Mouse (Mus musculus) gonadal fat pad, adult 2 months (tissue): Measurements from ENCODE around the gene Kif1a. TPM values are rescaled to one million over a fixed set of nuclear protein-coding genes. Genes with fewer than 3 reads are reported as not detected.
"Not testable (repeated sequence)": the region's sequence is repeated elsewhere in the genome, so short reads cannot be mapped to it uniquely, and the experiment has no call there.

Experiments
- DNase-seq: peaks from one replicate; pipeline ENCODE4 v3.0.0-alpha.2; 2012; ENCODE audit warnings: low read depth
- polyA plus RNA-seq: library from polyadenylated mRNA; depleted of rRNA; stranded (reverse); fragments of >200 nt; gene quantifications from 2 replicates; pipeline ENCODE4 v1.2.3, GENCODE M21; 2012; rRNA removed

Gene Kif1a
- polyA plus RNA-seq, 1 experiment = 1.6 TPM

- DNase-seq = no peak
These were observed 129.6 kb downstream of the Kif1a start for GRCm38 (mm10) chr1:92971879-92972795.

GRCm38 (mm10) chr1:92970791-92971190, 131.0 kb downstream of the Kif1a start:
- DNase-seq = not testable (repeated sequence)

Other genes with a start within 250 kb of the Kif1a start
- 1.2 and 1.6 TPM in 2 replicates for gene Ankmy1, start 199.0 kb downstream of the Kif1a start, polyA plus RNA-seq
- 53.3 and 72.9 TPM in 2 replicates for gene Dusp28, start 195.0 kb downstream of the Kif1a start, polyA plus RNA-seq
- gene Rnpepl1, start 191.2 kb downstream of the Kif1a start, polyA plus RNA-seq = 109 and 146 TPM in 2 replicates
- 69.2 and 75.1 TPM in 2 replicates for gene Capn10, start 167.6 kb downstream of the Kif1a start, polyA plus RNA-seq
- gene Gpr35, start 151.1 kb downstream of the Kif1a start, polyA plus RNA-seq = 1.7 and 2.3 TPM in 2 replicates
- gene Aqp12, start 95.6 kb downstream of the Kif1a start, polyA plus RNA-seq = not detected in 2 replicates
- 0.22 TPM in 1 of 2 replicates, not detected in the other for gene Agxt, start 33.3 kb upstream of the Kif1a start, polyA plus RNA-seq
- gene 2310007B03Rik, start 59.0 kb upstream of the Kif1a start, polyA plus RNA-seq = 1.6 and 1.7 TPM in 2 replicates
- 0.81 and 1.1 TPM in 2 replicates for gene Crocc2, start 66.8 kb upstream of the Kif1a start, polyA plus RNA-seq
- gene Sned1, start 133.9 kb upstream of the Kif1a start, polyA plus RNA-seq = 7.4 and 10.7 TPM in 2 replicates
- gene Mterf4, start 204.0 kb upstream of the Kif1a start, polyA plus RNA-seq = 8.1 and 10.8 TPM in 2 replicates
- 4.3 and 4.6 TPM in 2 replicates for gene Ppp1r7, start 240.9 kb upstream of the Kif1a start, polyA plus RNA-seq
- 3.0 and 3.2 TPM in 2 replicates for gene Pask, start 241.5 kb upstream of the Kif1a start, polyA plus RNA-seq